Mouse (Mus musculus): ENCODE results near the gene Bpifb5. TPM values are rescaled to one million over a fixed set of nuclear protein-coding genes. Genes with fewer than 3 reads are reported as not detected.
"Not testable (repeated sequence)": the region's sequence is repeated elsewhere in the genome, so short reads cannot be mapped to it uniquely, and the experiment has no call there.

Bpifb5 gene
- polyA plus RNA-seq, 1 experiment from 2014 or later = 0.11 TPM

DNA sequence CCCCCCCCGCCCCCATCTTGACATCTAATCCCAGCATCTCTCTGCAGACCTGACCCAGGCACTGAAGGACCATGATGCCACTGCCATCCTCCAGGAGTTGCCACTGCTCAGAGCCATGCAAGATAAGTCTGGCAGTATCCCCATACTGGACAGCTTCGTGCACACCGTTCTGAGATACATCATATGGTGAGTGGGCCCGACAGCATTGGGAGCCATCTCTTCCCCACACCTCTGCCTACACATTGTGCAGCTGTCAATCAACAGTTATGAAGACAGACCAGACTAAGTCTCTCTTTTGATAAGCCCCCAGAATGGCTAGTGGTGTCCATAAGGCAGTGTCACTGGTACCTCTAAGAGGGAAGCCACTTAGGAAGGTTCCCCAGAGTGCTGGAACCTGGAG, 18.9 kb upstream of the Bpifb5 start:
- H3K36me3 ChIP-seq (replicated peaks) = no peaks in the 10 kb centered on the region
- no peak for ATAC-seq (ENCODE audit: low FRiP score)
- H3K9me3 ChIP-seq = no peaks in the 10 kb centered on the region
- no peaks in the 10 kb centered on the region for H3K4me1 ChIP-seq
- H3K27me3 ChIP-seq = no peaks in the 10 kb centered on the region
- H3K9ac ChIP-seq = no peak overlapping the region
- H3K4me3 ChIP-seq (replicated peaks) = no peak overlapping the region
- no peak overlapping the region for H3K4me2 ChIP-seq
- no peak overlapping the region for H3K27ac ChIP-seq
- 91% methylated on average over 4 of the region's 4 CpGs for WGBS

GRCm38 (mm10) chr2:154206908-154207307, 16.6 kb upstream of the Bpifb5 start:
- ATAC-seq (ENCODE audit: low FRiP score) = no peak
- H3K27ac ChIP-seq = no peak overlapping the region
- H3K9ac ChIP-seq = no peak overlapping the region
- H3K9me3 ChIP-seq = no peaks in the 10 kb centered on the region
- no peaks in the 10 kb centered on the region for H3K27me3 ChIP-seq
- no peak overlapping the region for H3K4me2 ChIP-seq
- no peak overlapping the region for H3K4me3 ChIP-seq (replicated peaks)
- no peaks in the 10 kb centered on the region for H3K4me1 ChIP-seq
- WGBS = 64% methylated on average over 7 of the region's 7 CpGs
- H3K36me3 ChIP-seq (replicated peaks) = no peaks in the 10 kb centered on the region

DNA sequence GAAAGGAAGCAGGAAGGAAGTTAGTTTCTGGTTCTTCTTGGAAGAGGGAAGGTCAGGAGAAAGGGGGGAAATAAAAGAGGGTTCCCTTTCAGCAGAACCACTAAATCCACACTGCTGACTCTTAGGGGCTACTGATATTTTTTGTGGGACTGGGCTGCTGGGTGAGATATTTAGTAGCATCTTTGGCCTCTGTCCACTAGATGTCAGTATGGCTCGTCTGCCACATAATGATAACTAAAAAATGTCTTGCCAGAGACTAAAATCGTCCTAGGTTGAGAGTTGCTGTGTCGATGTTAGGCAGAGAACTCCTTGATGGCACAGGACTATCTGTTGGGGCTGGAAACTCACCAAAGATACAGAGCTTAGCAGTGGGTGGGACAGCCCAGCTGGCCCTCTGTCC, 14.4 kb upstream of the Bpifb5 start:
- H3K4me3 ChIP-seq (replicated peaks) = no peak overlapping the region
- no peaks in the 10 kb centered on the region for H3K4me1 ChIP-seq
- no peak overlapping the region for H3K4me2 ChIP-seq
- ATAC-seq (ENCODE audit: low FRiP score) = no peak
- H3K9me3 ChIP-seq = no peaks in the 10 kb centered on the region
- no peaks in the 10 kb centered on the region for H3K36me3 ChIP-seq (replicated peaks)
- H3K27me3 ChIP-seq = no peaks in the 10 kb centered on the region
- H3K27ac ChIP-seq = no peak overlapping the region
- 24% methylated on average over 3 of the region's 3 CpGs for WGBS
- no peak overlapping the region for H3K9ac ChIP-seq

DNA sequence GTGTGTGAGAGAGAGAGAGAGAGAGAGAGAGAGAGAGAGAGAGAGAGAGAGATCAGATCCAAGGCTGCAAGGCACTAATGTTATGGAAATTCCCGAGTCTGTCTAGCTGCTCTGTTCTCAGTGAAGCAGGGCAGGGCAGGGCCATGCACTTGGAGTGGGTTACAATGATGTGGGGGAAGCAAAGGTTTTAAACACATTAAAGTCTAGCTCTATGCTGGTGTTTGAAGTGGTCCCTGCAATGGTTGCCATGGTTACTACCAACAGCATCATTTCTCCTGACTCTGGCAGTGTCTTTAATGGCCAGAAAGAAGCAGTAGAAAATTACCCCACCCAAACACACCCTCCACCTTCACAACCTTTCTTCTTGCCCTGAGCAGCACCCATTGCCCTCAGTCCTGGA, 12.4 kb upstream of the Bpifb5 start:
- WGBS = 43% methylated on average over 1 of the region's 1 CpGs
- H3K4me1 ChIP-seq = no peaks in the 10 kb centered on the region
- H3K9ac ChIP-seq = no peak overlapping the region
- H3K9me3 ChIP-seq = no peaks in the 10 kb centered on the region
- ATAC-seq (ENCODE audit: low FRiP score) = no peak
- no peak overlapping the region for H3K27ac ChIP-seq
- no peaks in the 10 kb centered on the region for H3K36me3 ChIP-seq (replicated peaks)
- H3K4me3 ChIP-seq (replicated peaks) = no peak overlapping the region
- H3K27me3 ChIP-seq = no peaks in the 10 kb centered on the region
- no peak overlapping the region for H3K4me2 ChIP-seq

DNA sequence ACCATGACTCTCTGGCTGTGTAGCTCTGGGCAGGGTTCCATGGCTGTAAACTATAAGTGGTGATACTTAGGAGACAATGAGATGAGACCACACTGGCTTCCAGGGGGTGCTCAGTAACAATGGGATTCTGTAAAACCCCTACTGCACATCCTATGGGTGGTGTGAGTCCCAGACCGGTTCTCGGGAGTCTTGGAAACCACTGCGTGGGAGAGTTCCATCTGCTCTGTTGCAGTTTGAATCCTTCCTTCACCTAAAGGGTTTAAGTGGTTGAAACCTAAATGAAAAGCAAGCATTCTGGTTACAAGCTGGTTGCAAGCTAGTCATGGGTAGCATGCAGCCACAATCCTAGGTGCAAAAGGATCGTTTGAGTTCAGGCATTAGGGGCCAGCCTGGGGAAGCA, 11.7 kb upstream of the Bpifb5 start:
- Histone ChIP-seq H3K27me3 (no peaks in the 10 kb centered on the region), H3K4me3 (replicated peaks) (no peak overlapping the region), H3K9me3 (no peaks in the 10 kb centered on the region), H3K27ac (no peak overlapping the region), H3K9ac (no peak overlapping the region), H3K36me3 (replicated peaks) (no peaks in the 10 kb centered on the region), H3K4me1 (no peaks in the 10 kb centered on the region), H3K4me2 (no peak overlapping the region)
- WGBS = 88% methylated on average over 4 of the region's 4 CpGs
- ATAC-seq (ENCODE audit: low FRiP score) = no peak

DNA sequence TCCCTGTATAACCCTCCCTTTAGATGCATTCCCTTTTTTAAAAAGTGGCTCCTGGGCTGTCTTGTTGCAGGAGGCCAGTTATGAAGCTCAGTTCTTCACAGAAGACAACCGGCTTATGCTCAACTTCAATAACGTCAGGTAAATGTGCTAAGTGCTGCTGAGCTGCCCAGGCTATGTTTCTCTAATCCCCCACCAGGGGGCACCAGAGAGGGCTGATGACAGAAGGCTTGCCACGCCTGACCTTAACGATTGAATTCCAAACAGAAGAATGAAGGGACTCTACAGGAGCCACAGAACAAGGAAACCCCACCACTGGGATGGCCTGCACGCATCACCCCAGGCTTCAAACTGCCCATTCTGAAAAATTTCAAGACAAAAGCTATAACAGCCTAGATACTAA, 8.4 kb upstream of the Bpifb5 start:
- no peaks in the 10 kb centered on the region for H3K27me3 ChIP-seq
- no peak overlapping the region for H3K4me3 ChIP-seq (replicated peaks)
- no peak overlapping the region for H3K4me2 ChIP-seq
- H3K36me3 ChIP-seq (replicated peaks) = no peaks in the 10 kb centered on the region
- ATAC-seq (ENCODE audit: low FRiP score) = no peak
- H3K9me3 ChIP-seq = no peaks in the 10 kb centered on the region
- H3K27ac ChIP-seq = no peak overlapping the region
- H3K9ac ChIP-seq = no peak overlapping the region
- H3K4me1 ChIP-seq = no peaks in the 10 kb centered on the region
- 14% methylated on average over 5 of the region's 5 CpGs for WGBS

DNA sequence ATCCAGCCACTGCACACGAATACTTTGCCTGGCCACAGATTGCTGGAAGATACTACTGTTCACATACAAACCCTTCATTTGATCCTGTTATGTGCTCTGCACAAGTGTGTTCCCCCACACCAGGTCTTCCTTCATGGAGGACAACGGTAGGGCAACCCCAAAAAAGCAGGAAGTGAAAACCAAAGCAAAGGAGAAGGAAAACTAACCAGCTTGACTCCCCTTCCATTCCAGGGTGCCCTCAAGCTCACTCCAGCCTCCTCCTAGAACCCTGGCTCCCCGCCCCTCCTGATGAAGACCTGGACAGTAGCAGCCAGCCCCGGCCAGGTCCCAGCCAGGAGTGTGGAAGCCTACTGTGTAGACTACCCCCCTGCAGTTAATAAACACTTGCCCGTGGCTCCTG, 3.6 kb upstream of the Bpifb5 start:
- no peak overlapping the region for H3K4me3 ChIP-seq (replicated peaks)
- H3K9me3 ChIP-seq = no peaks in the 10 kb centered on the region
- H3K27me3 ChIP-seq = no peaks in the 10 kb centered on the region
- 82% methylated on average over 5 of the region's 5 CpGs for WGBS
- H3K4me1 ChIP-seq = peaks cover 14% of the 10 kb centered on the region
- H3K4me2 ChIP-seq = no peak overlapping the region
- H3K27ac ChIP-seq = no peak overlapping the region
- H3K36me3 ChIP-seq (replicated peaks) = no peaks in the 10 kb centered on the region
- no peak for ATAC-seq (ENCODE audit: low FRiP score)
- H3K9ac ChIP-seq = no peak overlapping the region

DNA sequence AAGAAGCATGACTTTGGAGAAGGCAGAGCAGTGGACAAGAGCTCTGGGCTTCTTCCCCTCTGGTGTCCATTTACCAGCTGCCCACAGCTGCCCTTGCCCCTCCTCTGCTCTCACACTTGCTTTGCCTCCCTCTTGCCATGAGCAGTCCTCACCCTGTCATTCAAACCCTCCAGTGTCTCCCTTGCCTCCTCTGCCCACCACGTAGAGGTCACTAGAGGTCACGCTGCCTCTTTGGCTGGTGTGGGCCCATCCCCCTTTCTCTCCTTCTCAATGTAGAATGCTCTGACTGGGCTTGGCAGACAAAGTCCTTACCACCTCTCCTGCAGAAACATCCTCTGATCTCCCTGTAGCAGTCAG, 353 bp downstream of the Bpifb5 start:
- H3K4me2 ChIP-seq = peak overlapping the region; percentile 34; the same call in 1 of the 2 replicates
- no peaks in the 10 kb centered on the region for H3K9me3 ChIP-seq
- H3K36me3 ChIP-seq (replicated peaks) = no peaks in the 10 kb centered on the region
- no peak overlapping the region for H3K9ac ChIP-seq
- no peak overlapping the region for H3K4me3 ChIP-seq (replicated peaks)
- no peak for ATAC-seq (ENCODE audit: low FRiP score)
- peaks cover 14% of the 10 kb centered on the region for H3K4me1 ChIP-seq
- 8% methylated on average over 2 of the region's 2 CpGs for WGBS
- H3K27ac ChIP-seq = no peak overlapping the region
- H3K27me3 ChIP-seq = no peaks in the 10 kb centered on the region

DNA sequence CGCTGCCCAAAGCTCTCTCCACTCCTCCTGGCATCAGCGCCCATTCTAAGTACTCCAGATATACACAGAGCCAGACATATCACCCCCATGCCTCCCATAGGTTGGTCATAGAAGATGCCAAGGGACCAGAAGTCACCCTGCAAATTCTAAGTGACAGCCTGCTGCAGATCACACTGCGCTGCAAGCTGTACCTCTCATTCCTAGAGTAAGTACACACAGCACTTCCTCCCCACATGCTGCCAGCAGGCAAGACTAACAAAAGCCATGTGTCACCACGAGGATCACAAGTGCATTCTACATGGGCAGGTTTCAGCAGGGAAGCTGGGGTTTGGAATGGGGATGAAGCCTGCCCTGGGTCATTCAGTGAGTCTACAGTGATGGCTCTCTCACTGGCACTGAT, 3.4 kb downstream of the Bpifb5 start:
- no peak overlapping the region for H3K4me2 ChIP-seq
- no peak overlapping the region for H3K27ac ChIP-seq
- H3K27me3 ChIP-seq = no peaks in the 10 kb centered on the region
- H3K36me3 ChIP-seq (replicated peaks) = no peaks in the 10 kb centered on the region
- peaks cover 14% of the 10 kb centered on the region for H3K4me1 ChIP-seq
- no peaks in the 10 kb centered on the region for H3K9me3 ChIP-seq
- H3K4me3 ChIP-seq (replicated peaks) = no peak overlapping the region
- 77% methylated on average over 4 of the region's 4 CpGs for WGBS
- ATAC-seq (ENCODE audit: low FRiP score) = no peak
- H3K9ac ChIP-seq = no peak overlapping the region

- H3K27ac ChIP-seq = no peak overlapping the region
- H3K9me3 ChIP-seq = no peaks in the 10 kb centered on the region
- 87% methylated on average over 5 of the region's 5 CpGs for whole genome bisulfite sequencing
- H3K36me3 ChIP-seq (replicated peaks) = no peaks in the 10 kb centered on the region
- H3K4me3 ChIP-seq (replicated peaks) = no peak overlapping the region
- ATAC-seq (ENCODE audit: low FRiP score) = no peak
- H3K4me1 ChIP-seq = peaks cover 14% of the 10 kb centered on the region
- no peak overlapping the region for H3K4me2 ChIP-seq
- no peaks in the 10 kb centered on the region for H3K27me3 ChIP-seq
- H3K9ac ChIP-seq = no peak overlapping the region
Observed at GRCm38 (mm10) chr2:154227830-154228229, 4.3 kb downstream of the Bpifb5 start.

DNA sequence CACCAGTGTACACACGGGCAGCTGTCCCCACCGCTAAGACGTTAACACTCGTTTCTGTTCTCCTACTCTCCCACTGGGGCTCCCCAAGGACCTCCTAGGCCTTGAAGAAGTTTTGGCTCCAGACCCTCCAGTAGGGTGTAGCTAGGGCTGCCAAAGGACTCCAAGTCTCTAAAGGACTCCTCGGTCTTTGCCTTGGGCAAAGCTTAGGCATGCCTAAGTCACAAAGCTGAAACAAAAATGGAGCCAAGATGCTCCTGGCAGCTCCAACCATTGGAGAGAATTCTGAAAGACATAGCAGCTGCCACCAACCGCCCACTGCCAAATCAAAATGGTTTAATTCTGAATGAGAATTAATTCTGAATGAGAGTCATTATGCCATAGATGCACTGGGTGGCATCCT, 9.9 kb downstream of the Bpifb5 start:
- Histone ChIP-seq H3K4me3 (replicated peaks) (no peak overlapping the region), H3K27me3 (no peaks in the 10 kb centered on the region), H3K9ac (no peak overlapping the region), H3K9me3 (no peaks in the 10 kb centered on the region), H3K4me1 (no peaks in the 10 kb centered on the region), H3K36me3 (replicated peaks) (no peaks in the 10 kb centered on the region), H3K4me2 (no peak overlapping the region), H3K27ac (no peak overlapping the region)
- ATAC-seq (ENCODE audit: low FRiP score) = no peak
- 94% methylated on average over 6 of the region's 6 CpGs for WGBS

GRCm38 (mm10) chr2:154240771-154241170, 17.2 kb downstream of the Bpifb5 start:
- Histone ChIP-seq H3K27ac (no peak overlapping the region), H3K27me3 (no peaks in the 10 kb centered on the region), H3K9ac (no peak overlapping the region), H3K4me3 (replicated peaks) (no peak overlapping the region), H3K36me3 (replicated peaks) (no peaks in the 10 kb centered on the region), H3K9me3 (no peaks in the 10 kb centered on the region), H3K4me2 (no peak overlapping the region), H3K4me1 (no peaks in the 10 kb centered on the region)
- no peak for ATAC-seq (ENCODE audit: low FRiP score)
- 89% methylated on average over 6 of the region's 6 CpGs for WGBS

DNA sequence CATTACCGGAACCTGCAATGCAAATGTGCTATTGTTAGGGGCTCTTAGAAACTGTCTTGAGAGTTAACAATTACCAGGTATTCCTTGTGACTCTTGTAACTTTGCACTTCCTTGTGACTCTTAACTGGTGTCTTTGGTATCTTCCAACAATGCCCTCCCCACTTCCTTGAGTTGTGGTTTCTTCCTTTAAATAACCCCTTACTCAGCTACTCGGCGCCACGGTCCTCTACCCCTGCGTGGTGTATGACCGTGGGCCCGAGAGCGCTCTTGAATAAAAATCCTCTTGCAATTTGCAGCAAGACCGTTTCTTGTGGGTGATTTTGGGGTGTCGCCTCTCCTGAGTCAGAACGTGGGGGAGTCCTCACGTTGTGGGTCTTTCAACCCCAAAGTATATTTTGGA, 19.2 kb downstream of the Bpifb5 start:
- H3K9me3 ChIP-seq; H3K4me1 ChIP-seq; H3K9ac ChIP-seq; ATAC-seq (ENCODE audit: low FRiP score); H3K27me3 ChIP-seq; H3K4me2 ChIP-seq; H3K4me3 ChIP-seq (replicated peaks); H3K36me3 ChIP-seq (replicated peaks); H3K27ac ChIP-seq: not testable (repeated sequence)
- WGBS = 95% methylated on average over 12 of the region's 12 CpGs

All from forebrain, embryonic 12.5 days (tissue).